Mouse (Mus musculus): ENCODE measurements around the gene Pakap.
A peak's percentile ranks its signal among the peaks of the same experiment; 100 is the strongest.
"Not testable (repeated sequence)": the region's sequence is repeated elsewhere in the genome, so short reads cannot be mapped to it uniquely, and the experiment has no call there.

The Pakap gene

GRCm38 (mm10) chr4:57888246-57888645 is 320.3 kb downstream of the Pakap start:
- no peak for DNase-seq

GRCm38 (mm10) chr4:57888978-57889377 is 321.0 kb downstream of the Pakap start:
- not testable (repeated sequence) for DNase-seq

DNA sequence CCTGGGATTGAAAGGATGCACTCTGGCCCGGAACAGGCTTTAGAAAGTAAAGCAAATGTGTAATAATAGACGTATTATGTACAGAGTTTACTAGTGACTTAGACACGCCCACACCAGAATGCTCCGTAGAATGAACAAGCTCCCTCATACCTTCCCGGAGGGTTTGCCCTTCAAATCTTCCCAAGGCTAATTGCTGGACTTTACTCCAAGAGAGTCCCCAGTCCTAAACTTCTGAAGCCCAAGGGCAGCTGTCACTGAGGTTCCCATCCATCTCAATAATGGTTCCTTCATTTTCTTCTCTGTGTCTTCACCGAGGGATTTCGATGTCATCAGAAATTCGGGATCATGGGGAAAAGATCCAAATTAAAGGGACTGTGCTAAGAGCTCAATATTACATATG is 321.8 kb downstream of the Pakap start:
- no peak for DNase-seq

GRCm38 (mm10) chr4:57892001-57892586 is 324.1 kb downstream of the Pakap start:
- DNase-seq = no peak

DNA sequence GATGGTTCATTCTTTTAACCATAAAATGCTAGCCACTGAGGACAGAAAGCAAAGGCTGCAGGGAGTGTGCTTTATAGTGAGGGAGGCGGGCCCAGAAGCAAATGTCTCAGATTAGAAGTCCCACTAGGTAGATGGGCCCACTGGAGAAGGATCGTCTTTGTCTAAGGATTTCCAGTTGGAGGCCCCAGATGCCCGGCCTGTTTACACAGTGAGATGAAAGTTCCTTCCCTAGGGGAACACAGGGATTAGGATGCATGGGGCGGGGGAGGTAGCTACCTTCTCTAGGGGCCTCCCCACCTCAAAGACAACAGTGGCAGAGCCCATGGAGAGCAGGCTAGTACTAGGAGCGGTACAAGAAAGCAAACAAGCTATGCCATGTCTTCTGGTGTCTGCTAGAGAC is 327.2 kb downstream of the Pakap start:
- no peak for DNase-seq

GRCm38 (mm10) chr4:57895902-57896301 is 327.9 kb downstream of the Pakap start:
- no peak for DNase-seq

- no peak for DNase-seq
Measured at GRCm38 (mm10) chr4:57896631-57897030, 328.7 kb downstream of the Pakap start.

DNA sequence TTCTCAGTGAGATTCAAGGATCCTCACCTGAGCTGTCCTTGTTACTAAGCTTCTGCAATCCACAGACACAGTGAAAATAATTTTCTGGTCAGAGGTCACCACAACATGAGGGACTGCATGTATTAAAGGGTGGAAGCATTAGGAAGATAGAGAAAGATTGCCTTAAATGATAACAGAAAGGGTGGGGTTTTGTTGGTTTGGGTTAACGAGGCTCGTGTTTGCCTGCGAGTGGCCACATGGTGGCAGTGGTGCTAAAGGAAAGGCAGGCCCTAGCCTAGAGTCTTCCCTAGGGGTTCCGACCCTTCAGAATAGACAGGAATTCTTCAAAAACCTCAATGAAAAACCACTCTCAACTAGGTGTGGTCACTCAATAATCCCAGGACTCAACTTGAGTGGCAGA is 333.2 kb downstream of the Pakap start:
- peak; percentile 58 for DNase-seq

DNA sequence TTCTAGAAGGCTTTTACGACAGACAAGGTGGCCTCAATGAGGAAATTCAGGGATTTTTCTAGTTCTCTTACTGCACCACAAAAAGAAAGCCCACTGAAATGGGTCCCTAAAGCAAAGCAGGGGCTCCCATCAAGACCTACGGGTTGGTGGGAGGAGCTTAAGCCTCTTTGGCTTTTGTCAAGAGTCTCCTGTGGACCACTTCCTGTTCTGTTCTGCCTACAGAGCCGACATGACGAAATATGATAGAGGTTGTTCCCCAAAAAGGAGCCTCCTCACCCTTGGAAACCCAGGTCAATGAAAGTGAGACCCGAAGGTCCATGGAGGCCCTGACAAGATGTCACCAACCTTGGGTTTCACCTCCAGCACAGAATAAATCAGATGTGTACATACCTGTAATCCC is 334.6 kb downstream of the Pakap start:
- DNase-seq = no peak

DNA sequence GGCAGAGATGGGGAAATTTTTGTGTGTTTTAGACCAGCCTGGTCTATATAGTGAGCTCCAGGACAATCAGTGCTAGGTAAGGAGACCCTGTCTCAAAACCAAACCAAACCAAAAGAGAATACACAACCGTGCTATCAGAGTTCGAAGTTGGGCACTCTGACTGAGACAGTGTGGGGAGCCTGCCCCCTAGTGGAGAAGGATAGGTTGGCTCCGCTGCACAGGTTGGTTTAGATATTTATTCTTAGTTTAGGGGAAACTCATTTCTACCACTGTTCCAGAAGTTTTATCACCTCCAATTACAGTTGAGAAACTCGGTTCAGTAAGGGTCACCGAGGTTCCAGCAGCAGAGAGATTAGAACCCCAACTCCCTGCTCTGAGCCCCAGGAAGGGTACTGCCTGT is 336.2 kb downstream of the Pakap start:
- DNase-seq = peak; percentile 69

DNA sequence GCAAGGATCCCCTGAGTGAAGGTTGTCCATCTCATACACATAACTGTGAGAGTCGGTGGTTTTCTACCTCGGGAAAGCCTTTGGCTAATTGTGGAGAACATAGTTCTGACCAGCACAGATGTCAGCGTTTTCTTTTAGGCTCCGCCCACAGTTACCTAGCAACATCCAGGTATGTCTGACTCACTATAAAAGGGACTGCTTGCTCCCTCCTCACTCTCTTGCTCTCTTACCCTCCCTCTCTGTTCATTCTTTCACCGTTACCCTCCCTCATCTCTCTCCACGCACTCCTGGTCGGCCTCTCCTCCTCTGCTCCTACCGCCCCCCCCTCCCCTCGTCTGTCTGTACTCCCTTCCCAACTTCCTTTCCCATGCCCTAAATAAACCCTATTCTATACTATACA is 336.7 kb downstream of the Pakap start:
- no peak for DNase-seq

GRCm38 (mm10) chr4:57906708-57907107 is 338.7 kb downstream of the Pakap start:
- no peak for DNase-seq

GRCm38 (mm10) chr4:57908860-57909259 is 340.9 kb downstream of the Pakap start:
- DNase-seq = no peak

DNA sequence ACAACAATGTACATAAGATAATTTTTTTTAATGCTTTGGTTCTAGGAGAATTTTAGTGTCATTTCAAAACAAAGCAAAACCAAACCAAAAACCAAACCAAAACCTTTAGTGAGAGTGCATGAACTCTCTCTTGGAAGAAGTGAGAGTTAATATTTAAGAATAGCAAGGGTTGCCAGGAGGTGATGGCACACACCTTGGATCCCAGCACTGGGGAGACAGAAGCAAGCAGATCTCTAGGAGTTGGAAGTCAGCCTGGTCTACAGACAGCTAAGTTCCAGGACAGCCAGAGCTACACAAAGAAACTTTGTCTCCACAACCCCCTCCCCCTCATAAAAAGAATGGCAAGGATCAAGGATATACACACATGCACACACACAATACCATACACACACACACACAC is 345.0 kb downstream of the Pakap start:
- DNase-seq = no peak

DNA sequence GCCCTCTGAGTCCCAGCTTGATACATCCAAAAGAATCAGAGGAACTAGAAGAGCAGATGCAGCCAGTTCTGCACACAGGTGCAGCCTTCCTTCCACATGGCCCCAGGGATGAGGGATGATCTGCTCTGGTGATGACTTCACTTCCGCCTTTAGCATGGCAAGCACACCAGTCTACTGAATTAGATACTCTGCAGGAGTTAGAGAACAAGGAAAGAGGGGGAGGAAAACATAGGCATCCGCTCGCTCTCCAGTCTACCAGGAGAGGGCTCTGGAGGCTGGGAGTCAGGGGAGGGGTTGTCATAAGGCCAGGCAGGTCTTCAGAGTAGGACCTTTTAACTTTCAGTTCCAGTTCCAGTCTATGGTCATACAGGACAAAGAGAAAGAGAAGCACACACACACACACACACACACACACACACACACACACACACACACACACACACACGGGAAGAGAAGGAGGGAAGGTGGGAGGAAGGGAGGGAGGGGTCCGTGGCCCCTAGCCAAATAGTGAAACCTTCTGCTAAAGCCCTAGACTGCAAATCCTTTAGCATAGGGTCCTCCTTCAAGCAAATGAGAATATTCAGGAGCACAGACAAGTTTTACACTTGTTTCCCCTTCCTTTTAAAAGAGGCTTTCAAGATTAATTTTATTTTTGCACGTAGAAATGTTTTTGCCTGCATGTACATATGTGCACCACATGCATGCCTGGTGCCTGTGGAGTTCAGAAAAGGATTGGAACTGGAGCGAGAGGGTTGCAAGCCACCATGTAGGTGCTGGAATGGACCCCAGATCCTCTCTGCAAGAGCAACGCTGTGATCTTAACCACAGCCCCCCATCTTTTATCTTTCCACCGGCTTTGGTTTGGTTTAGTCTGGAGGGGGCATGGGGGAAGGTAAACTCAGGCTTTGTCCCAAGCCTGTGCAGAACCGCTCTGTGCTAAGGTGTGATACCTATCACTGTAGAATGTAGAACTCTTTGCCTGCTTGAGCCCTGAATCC is 346.5 kb downstream of the Pakap start:
- DNase-seq = no peak

- DNase-seq = no peak
Measured at GRCm38 (mm10) chr4:57915216-57915965, 347.4 kb downstream of the Pakap start.

- DNase-seq = no peak
Measured at GRCm38 (mm10) chr4:57916201-57916661, 348.3 kb downstream of the Pakap start, which contains the start of gene D630039A03Rik. D630039A03Rik (minus strand) TSS chr4:57916297.

GRCm38 (mm10) chr4:57916711-57917110 is 348.7 kb downstream of the Pakap start:
- no peak for DNase-seq

- DNase-seq = no peak
Measured at GRCm38 (mm10) chr4:57919494-57920423, 351.8 kb downstream of the Pakap start.

- no peak for DNase-seq
Measured at GRCm38 (mm10) chr4:57920522-57920921, 352.5 kb downstream of the Pakap start.

GRCm38 (mm10) chr4:57922171-57922570 is 354.2 kb downstream of the Pakap start:
- no peak for DNase-seq

DNA sequence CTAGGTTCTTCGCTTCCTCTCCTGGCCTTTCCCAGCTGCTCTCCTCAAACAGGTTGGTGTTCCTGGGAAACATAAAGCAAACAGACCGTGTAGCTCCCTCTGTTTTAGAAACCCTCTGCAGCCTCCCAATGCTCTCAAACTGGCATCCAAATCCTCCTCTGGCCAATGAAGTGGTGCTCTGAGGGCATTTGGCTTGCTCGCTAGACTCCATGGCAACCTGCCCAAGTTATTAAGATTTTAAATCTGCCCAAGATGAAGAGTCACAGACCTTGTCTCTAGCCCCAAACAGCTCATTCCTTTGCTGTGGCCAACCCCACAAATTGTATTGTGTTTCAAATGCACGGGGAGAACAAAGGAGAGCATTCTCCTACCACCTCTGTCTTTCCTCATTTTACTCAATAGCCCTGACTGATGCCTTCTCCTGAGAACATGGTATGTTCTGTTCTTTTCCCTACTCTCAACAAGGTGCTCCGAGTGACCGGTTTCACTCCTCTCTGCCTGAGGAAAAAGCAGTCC is 356.6 kb downstream of the Pakap start:
- no peak for DNase-seq

All from right cerebral cortex, postnatal 14 days (tissue).